Mouse (Mus musculus): Measurements from ENCODE around the gene Sec14l1.
A peak's percentile ranks its signal among the peaks of the same experiment; 100 is the strongest.
"Not testable (repeated sequence)": the region's sequence is repeated elsewhere in the genome, so short reads cannot be mapped to it uniquely, and the experiment has no call there.

Gene Sec14l1

DNA sequence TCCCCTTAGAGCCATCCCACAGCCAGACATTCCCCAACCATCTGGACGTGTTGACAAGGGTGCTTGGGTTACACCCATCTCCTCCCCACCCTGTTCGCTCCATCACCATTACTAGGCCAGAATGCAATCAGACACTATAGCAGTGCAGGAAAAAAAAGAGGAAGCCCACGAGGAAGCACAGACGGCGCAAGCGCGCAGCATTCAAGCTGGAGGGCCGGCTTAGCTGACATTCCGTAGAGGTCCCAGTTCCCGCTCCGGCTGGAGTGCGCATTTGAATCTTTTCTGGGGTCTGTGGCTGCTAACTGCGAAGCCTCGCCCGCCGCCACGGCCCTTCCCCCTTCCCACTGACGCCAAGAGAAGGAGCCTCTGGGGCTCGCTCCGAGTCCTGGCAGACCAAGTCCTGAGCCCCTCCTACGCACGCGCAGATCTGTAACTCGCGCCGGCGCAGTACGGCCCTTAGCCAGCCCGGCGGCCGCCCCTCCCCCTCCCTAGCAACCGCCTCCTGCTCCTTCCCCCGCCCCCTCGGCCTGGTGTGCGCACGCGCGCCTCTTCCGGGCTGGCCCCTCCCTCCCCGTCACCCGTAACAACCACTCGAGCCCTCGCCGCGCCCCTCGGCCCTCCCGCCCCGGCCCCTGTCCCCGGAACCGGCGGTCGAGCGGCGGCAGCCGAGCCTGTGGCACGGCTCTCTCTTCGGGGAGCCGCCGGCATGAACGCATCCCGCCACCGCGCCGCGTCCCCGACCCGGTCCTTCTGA, at the start of gene Sec14l1:
Gene Sec14l1 (plus strand): TSS at position 577 of the 754 bp plus-strand sequence.
- DNase-seq (ENCODE audit: low read depth, low spot score): peak; percentile 97

DNA sequence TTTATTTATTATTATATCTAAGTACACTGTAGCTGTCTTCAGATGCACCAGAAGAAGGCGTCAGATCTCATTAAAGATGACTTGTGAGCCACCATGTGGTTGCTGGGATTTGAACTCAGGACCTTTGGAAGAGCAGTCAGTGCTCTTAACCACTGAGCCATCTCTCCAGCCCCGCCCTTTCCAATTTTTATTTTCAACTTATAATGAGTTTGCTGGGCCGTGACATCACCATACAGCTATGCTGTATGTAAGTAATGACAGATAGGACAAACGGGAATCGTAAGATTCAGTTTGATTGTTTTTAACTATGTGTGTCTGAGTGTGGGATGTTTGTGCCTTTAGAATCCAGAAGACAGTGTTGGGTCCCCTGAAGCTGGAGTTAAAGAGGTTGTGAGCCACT, 49.4 kb upstream of the Sec14l1 start:
- DNase-seq (ENCODE audit: low read depth, low spot score): not testable (repeated sequence)

DNA sequence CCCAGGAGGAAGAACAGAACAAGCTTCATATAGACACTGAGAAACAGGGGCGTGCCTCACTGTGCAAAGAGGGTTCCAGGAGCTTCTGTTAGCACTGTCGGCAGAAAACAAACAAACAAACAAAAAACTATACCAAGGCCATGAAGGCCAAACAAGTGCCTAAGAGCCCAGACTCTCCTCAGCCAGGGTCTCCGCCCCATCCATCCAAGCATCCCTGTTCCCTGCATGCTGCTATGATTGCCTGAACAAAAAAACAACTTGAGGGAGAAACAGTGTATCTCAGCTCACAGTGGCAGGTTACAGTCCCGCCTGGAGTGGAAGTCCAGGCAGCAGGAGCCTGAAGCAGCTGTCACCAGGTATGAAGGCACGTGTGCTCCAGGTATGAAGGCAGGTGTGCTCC, 48.2 kb upstream of the Sec14l1 start:
- DNase-seq (ENCODE audit: low read depth, low spot score): peak; percentile 37

DNA sequence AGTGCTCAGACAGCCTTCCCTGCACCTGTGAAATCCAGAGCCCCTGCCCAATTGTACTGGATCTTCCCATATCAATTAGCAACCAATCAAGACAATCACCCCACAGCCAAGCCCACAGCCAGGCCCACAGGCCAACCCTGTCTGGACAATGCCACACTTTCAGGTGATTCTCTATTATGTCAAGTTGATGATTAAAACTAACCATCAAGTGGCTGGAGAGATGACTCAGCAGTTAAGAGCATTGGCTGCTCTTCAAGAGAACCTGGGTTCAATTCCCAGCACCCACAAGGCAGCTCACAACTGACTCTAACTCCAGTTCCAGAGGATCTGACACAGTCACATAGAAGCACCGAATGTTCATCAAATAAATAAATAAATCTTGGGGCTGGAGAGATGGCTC, 46.6 kb upstream of the Sec14l1 start:
- DNase-seq (ENCODE audit: low read depth, low spot score): peak; percentile 35

DNA sequence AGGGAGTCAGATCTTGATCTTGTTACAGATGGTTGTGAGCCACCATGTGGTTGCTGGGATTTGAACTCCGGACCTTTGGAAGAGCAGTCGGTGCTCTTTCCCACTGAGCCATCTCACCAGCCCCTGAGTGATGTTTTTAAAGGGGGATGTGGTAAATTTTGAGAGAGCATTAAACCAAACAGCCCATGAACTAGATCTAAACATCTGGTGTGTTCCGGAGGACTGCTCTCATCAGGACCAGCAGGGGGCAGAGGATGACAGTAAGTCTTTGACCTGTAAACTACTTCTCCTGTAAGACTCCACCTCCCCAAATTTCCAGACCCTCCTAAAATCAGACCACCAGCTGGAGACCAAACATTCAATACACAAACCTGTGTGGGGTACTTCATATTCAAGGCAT, 45.9 kb upstream of the Sec14l1 start:
- DNase-seq (ENCODE audit: low read depth, low spot score): peak; percentile 46

DNA sequence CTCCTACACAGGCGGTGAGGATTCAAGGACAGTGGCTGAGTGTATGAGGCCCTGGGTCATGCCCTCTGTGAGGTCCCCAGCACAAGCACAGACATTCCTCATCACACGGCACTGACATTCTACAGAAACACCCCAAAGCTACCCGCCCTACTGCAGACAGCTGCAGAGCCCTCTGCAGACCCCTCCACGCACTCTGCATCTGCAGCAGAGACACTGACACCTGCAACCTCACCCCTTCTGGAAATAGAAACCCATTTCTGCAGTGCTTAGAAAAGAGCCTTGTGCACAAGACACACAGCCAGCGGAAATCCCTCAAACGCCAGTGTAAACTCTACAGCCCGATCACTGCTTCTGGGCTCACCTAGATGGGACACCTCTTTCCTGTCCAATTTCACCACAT, 44.3 kb upstream of the Sec14l1 start:
- DNase-seq (ENCODE audit: low read depth, low spot score): no peak

DNA sequence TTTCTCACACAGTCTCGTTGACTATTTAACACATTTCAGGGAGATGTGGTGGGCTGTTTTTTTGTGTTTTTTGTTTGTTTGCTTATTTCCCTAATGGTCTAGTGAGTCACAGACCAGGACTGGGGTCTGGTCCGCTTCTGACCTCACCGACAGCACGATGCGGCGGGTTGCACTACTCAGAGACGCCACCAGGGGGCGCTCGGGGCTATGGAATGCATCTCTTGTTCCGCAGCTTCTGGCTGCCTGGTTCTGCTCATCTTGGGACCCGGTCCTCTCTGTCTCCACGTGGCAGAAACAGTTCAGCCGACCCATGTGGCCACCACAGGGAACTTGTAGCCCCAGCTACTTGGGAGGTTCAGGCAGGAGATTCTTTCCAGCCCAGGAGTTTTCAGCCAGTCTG, 42.8 kb upstream of the Sec14l1 start:
- DNase-seq (ENCODE audit: low read depth, low spot score): peak; percentile 91

DNA sequence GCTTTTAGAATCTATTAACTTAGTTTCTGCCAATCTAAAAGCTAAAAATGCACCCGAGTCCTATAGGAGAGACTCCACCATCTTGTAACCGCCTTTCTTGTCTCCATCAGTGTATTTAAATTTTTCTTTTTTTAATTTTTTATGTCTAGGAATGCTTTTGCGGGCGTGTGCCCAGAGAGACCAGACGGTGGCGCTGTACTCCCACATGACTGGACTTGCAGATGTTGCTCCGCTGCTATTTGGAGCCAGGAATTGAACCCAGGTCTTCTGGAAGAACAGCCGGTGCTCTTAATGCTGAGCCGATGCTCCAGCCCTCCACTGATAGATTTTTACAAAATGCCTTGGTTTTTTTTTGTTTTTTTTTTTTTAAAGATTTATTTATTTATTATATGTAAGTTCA, 41.5 kb upstream of the Sec14l1 start:
- no peak for DNase-seq (ENCODE audit: low read depth, low spot score)

DNA sequence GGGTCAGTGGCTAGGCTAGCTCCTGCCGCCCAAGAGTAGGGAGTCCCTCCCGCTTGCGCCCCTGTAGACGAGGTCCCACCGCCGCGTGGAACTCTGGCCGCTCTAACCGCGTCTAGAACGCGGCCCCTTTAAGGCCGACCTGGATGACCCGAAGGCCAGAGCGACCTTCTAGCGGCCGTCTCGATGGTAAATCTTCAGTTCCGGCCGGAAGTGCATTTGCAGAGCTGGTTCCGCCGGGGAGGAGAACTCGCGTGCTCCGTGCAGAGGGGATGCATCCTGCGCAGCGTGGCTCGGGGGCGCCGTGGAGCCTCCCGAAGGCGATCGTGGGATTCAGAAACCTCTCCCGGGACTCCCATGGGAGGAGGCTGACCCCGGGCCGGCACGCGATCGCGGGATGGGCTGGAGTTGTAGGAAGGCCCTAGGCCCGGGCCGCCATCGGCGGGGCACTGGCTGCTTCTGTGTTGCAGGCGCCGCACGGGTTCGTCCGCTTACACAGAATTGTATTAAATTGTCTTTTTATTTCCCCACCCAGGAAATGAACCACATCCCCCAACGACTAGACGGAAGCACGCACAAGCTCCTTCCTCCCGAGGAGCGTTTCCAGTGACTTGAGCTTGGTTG, 38.3 kb upstream of the Sec14l1 start:
- DNase-seq (ENCODE audit: low read depth, low spot score): peak; percentile 91

DNA sequence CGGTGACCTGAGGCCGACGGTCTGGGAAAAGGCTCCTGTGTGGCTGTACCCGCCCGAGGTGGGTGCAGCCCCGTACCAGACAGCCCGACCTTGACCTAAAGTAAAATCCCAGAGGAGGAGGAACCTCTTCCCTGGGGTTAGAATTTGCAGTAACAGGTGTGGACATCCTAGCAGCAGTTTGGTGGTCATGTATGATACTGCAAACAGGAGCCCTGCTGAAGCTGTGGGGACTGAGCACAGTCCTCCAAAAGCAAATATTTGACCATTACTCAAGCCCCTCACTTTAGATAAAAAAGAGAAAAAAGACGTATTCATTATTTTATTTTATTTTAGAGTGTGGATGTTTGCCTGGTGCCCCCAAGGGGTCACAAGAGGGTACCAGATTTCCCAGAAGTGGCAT, 37.7 kb upstream of the Sec14l1 start:
- no peak for DNase-seq (ENCODE audit: low read depth, low spot score)

DNA sequence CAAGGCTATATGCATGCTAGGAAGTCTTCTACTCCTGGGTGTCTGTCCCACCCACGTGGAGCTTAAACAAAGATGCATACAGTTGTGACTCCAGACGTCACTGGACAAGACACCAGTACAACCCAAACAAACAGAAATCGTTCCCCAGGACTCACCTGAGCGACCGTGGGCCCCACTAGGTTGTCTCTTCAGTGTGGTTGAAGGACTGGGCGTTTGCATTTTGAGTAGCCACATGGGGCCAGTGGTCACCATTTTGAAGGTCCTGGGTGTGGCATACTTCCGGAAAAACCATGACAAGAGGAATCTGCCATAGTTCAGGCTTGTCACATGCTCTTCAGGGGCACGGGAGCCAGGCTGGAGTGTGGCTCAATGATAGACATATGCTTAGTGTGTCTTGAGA, 37.1 kb upstream of the Sec14l1 start:
- no peak for DNase-seq (ENCODE audit: low read depth, low spot score)

DNA sequence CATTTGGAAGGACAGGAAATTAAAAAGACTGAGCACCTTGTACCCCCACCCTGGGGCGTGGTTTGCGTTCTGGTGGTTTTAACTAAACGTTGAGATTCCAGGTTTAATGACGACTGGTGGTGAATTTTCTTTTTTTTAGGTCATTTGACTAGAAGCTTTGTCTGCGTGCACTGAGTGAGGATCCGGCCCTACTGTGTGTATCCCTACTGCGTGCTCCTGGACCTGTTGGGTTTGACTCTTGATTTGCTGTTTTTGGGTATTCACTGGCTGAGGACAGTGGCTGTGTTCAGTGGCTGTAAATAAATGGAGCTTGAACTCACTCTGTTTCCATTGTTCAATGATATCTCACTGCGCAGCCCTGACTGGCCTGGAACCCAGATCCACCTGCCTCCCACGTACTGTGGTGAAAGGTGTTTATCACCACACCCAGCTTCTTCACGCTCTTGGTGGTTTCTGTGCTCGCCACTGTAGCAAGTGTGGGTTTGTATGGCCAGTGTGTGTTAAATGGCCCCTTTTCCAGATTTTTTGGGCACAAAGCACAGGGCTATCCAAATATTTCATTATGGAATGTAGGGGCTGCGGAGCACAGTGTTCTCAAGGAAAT, 36.2 kb upstream of the Sec14l1 start:
- DNase-seq (ENCODE audit: low read depth, low spot score): no peak

DNA sequence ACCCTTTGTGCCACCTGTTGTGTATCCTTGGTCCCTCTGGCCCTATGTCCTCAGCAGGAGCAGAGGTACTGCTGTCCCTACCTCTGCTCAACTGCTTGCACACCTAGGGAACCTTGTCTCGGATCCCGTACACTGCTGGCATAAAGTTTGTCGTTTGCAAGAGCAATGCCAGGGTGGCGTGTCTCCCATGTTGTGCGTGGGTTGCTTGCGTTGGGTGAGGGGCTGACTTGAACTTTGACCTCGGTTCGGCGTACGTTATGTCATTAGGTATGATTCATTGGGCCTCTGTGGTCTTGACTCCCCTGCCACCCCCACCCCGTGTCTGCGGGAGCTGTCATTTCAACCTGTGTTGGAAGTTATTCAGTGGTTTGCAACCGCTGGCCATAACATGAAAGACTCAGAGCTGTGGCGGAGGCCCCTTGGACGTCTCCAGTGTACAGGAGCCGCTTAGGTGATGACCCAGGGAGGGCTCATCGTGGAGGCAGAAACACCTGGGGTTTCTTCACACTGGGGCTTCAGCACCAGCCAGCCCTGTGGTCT, 35.2 kb upstream of the Sec14l1 start:
- no peak for DNase-seq (ENCODE audit: low read depth, low spot score)

DNA sequence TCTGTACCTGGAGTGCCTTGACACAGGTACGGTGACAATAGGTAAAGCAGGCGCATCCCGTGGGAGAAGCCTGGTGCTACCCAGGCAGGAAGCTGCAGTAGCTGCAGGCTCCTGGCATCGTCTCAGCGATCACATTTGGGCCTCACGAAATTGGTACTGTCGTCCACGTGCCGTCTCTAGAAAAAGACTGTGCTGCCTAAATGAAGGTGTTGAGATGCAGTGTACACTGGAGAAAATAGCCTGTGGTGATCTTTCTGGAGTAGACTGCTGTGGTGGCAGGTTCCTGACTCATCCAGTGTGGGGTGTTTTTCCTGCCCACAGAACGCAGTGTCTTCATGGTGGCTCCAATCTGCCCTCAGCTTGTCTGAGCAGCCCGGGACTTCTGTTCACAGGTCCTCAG, 34.8 kb upstream of the Sec14l1 start:
- DNase-seq (ENCODE audit: low read depth, low spot score): peak; percentile 45

DNA sequence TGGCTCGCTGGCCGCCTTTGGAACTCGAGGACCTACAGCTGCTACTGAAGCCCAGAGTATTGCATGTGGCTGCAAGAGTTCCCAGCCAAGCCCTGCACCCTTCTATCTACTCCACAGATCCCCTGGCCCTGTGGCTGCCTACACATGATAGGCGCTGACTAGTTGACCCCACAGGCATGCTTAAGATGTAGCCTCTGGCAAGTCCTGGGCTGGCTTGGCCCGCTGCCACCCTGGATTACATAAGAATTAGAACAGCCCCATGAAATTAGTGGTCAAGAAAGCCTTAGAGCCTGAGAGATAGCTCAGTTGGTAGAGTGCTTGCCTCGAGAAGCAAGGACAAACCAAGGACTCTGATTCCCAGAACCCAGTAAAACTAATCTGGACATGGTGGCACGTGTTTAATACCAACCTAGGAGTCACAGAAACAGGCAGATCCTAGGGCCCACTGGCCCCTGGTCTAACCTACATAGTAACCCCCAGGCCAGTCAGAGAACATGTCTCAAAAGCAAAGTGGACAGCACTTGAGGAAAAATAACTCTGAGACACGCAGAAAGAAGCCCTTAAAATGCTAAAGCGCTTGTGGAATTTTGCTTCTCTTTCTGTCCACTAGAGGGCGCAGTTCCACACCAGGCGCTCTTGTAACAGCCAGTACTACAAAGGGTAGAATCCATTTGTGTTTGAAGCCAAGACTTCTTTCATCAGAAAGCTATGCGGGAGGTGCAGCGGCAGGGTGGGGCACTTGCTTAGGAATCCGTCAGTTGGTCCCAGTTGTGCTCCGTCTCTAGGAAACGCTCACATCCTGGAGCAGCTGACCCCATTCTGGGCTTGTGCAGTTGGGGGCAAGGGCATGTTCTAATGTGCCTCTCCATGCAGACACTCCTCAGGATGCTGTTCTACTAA, 33.6 kb upstream of the Sec14l1 start:
- peak; percentile 97 for DNase-seq (ENCODE audit: low read depth, low spot score)

DNA sequence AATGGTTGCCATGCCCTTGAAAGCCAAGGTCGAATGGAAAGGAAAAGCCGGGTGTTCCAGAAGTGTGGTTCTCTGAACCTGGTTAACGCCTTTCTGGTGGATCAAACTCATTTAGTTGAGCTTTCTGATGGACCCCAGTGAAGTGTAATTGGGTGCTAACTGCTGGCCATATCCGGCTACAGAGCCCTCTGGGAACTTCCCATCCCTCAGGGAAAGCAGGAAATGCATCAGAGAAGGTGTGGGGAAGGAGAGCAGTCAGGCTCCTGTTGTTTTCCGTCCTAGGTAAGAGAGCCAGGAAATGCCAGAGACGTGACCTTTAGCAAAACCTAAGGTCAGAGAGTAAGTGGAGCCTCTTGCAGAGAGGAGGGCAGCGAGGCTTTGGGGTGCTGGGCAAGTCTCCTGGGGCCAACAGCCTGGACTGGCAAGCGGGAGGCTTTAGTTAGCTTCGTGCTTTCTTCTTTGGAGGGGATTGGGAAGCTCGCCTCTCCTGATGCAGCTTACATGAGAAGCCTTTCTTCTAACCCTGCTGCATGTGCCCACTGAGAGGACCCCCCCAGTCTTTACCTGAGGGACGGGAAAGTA, 32.5 kb upstream of the Sec14l1 start:
- no peak for DNase-seq (ENCODE audit: low read depth, low spot score)

DNA sequence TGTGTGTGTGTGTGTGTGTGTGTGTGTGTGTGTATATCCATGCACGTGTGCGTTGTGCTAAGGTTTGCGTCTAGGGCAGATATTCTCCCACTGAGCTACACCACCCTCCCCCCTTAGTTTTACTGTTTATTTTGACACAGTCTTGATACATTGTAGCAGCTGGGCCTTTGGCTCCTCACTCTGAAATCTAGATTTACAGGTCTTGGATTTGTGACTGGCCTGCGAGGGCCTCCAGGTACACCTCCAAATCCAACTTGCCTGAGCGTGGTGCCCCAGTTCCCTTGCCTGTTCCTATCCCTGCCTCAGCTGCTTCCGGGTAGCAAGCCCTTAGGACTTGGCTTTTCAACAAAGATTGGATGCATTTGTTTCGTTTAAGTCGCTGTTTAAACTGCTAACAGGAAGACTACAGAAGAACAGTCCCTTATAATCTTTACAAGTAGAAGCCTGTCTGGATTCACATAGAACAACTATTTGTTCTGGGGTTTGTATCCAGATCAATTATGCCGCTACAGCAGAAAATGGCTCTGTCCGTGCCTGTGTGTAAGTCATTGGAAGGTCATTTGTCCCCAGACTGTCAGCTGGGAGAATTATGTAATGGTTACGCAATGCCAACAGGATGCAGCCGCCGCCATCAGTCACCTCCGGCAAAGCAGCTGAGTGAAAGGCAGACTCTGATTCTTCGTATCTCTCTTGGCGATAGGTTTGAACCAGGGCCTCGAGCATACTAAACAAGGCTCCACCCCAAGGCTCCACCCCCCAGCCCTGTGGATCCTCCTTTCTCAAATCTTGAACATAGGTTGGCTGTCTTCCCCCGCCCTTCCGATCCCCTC, 31.7 kb upstream of the Sec14l1 start:
- no peak for DNase-seq (ENCODE audit: low read depth, low spot score)

DNA sequence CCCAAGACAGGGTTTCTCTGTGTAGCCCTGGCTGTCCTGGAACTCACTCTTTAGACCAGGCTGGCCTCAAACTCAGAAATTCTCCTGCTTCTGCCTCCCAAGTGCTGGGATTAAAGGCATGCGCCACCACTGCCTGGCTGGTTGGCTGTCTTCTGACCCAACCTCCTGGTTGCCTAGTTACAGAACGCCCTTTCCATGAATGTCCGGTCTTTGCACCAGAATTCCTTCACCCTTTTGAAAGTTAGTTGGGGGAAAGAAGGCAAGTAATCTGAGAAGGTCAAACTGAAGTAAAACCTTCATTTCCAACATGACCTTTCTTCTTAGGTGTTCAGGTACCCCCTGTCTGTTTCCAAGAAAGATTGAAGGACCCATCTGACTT, 31.1 kb upstream of the Sec14l1 start:
- DNase-seq (ENCODE audit: low read depth, low spot score): not testable (repeated sequence)

DNA sequence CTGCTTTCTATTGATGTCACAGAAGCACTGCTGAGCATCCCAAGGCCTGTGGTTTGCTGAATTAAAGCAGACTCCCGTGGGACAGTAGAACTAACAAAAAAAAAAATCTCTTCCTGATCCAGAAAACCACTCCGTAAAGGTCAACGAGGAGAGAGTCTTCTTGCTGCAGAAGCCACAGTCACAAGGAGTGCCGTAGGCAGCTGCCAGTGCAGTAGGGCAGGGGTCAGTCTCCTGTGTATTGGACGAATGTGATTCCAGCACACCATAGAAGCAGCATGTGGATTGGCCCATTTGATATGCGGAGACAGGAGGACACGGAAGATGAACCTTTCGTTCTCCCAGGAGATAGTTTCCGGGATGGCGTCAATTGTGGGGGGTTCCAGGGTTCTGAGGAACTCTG, 28.8 kb upstream of the Sec14l1 start:
- no peak for DNase-seq (ENCODE audit: low read depth, low spot score)

DNA sequence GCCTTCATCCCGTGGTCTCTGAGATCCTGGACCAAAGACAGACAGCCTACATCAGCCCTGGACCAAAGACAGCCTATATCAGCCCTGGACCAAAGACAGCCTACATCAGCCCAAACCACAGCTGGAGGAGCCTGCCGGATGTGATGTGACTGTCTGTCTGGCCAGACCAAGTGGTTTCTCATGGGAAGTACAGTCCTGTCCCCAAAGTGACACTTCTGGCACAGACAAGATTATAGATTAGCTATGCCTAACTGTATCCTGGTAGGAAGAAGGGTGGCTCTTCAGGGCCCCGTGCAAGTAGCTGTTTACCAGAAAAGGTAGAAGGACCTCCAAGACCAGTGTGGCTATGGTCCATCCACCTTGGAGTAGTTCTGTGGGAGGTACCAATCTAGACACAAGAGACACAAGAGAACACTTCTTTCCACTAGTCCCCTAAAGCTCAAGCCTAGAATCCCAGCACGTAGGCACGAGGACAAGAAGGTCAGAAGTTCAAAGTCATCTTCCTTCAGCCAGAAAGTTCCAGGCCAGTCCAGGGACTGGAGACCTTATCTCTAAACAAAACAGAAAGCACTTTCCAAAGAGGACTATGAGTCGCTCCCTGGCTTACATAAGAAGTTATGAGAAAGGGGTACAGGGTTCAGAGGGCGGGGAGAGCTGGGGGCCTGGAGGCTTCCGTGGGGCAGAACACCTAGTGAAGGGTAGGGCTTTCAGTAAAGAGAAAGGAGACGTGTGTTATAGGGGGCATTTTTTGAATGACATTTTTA, 27.8 kb upstream of the Sec14l1 start:
- no peak for DNase-seq (ENCODE audit: low read depth, low spot score)

Measured in 3T3-L1 (cell line).